Mouse (Mus musculus) erythroblast, embryonic 14.5 days (primary cell): ENCODE measurements around the gene Socs7. TPM values are rescaled to one million over a fixed set of nuclear protein-coding genes. Genes with fewer than 3 reads are reported as not detected.
A peak's percentile ranks its signal among the peaks of the same experiment; 100 is the strongest.

ENCODE experiments used
- H3K27me3 ChIP-seq: 2 replicates; pipeline ENCODE4 v1.6.1; 2012; ENCODE audit warnings: inconsistent platforms; ENCODE audit not compliant: control insufficient read depth
- H3K36me3 ChIP-seq: 2 replicates; pipeline ENCODE4 v1.6.1; 2012; ENCODE audit warnings: mild to moderate bottlenecking, inconsistent platforms; ENCODE audit not compliant: control insufficient read depth
- H3K4me1 ChIP-seq: 2 replicates; pipeline ENCODE4 v1.6.1; 2012; ENCODE audit warnings: inconsistent platforms; ENCODE audit not compliant: control insufficient read depth
- H3K4me3 ChIP-seq: replicated peaks from 2 replicates; pipeline ENCODE3; 2012; ENCODE audit warnings: moderate library complexity, mild to moderate bottlenecking, inconsistent platforms
- H3K9me3 ChIP-seq: 2 replicates; pipeline ENCODE4 v1.6.1; 2012; ENCODE audit warnings: low read length, inconsistent platforms, mixed read lengths; ENCODE audit not compliant: control insufficient read depth
- GATA1 ChIP-seq: IDR thresholded peaks from 2 replicates; pipeline ENCODE4 v1.6.1; 2012; ENCODE audit warnings: low read length, inconsistent platforms, mixed read lengths
- TAL1 ChIP-seq: IDR thresholded peaks from 3 replicates; pipeline ENCODE4 v1.6.1; 2012; ENCODE audit warnings: low read length, inconsistent platforms, mixed read lengths
- polyA plus RNA-seq: library from polyadenylated mRNA; stranded (reverse); fragments of >175 nt; gene quantifications from 2 replicates; pipeline ENCODE4 v1.2.3, GENCODE M21; 2012

The Socs7 gene
- polyA plus RNA-seq, 1 experiment = 0.19 TPM

- TF ChIP-seq TAL1 = no peak
- TF ChIP-seq GATA1 = no peak
- Histone ChIP-seq H3K27me3 (no peaks in the 10 kb centered on the region), H3K9me3 (no peaks in the 10 kb centered on the region), H3K36me3 (peaks cover 72% of the 10 kb centered on the region), H3K4me1 (peaks cover 10% of the 10 kb centered on the region), H3K4me3 (no peak overlapping the region)
Observed at GRCm38 (mm10) chr11:97394146-97394545, 31.8 kb downstream of the Socs7 start.

GRCm38 (mm10) chr11:97398506-97398905 is 36.2 kb downstream of the Socs7 start:
- TF ChIP-seq TAL1 (no peak), GATA1 (no peak)
- Histone ChIP-seq H3K27me3 (peaks cover 19% of the 10 kb centered on the region), H3K4me1 (peaks cover 33% of the 10 kb centered on the region), H3K4me3 (no peak overlapping the region), H3K9me3 (no peaks in the 10 kb centered on the region), H3K36me3 (peaks cover 31% of the 10 kb centered on the region)

- Histone ChIP-seq H3K4me3 (peak overlapping the region; percentile 47), H3K4me1 (peaks cover 42% of the 10 kb centered on the region), H3K9me3 (no peaks in the 10 kb centered on the region), H3K27me3 (peaks cover 36% of the 10 kb centered on the region), H3K36me3 (peaks cover 16% of the 10 kb centered on the region)
- TF ChIP-seq GATA1 (no peak), TAL1 (no peak)
Observed at GRCm38 (mm10) chr11:97399958-97400710, 37.8 kb downstream of the Socs7 start.

- H3K4me1 ChIP-seq = peaks cover 45% of the 10 kb centered on the region
- no peak for TF ChIP-seq TAL1
- no peak for TF ChIP-seq GATA1
Observed at GRCm38 (mm10) chr11:97401082-97401481, 38.7 kb downstream of the Socs7 start.

GRCm38 (mm10) chr11:97401686-97402435 is 39.5 kb downstream of the Socs7 start:
- Histone ChIP-seq H3K27me3 (peaks cover 53% of the 10 kb centered on the region), H3K4me1 (peaks cover 45% of the 10 kb centered on the region)

More at GRCm38 (mm10) chr11:97401082-97401481, 38.7 kb downstream of the Socs7 start:
- Histone ChIP-seq H3K9me3 (no peaks in the 10 kb centered on the region), H3K4me3 (no peak overlapping the region), H3K36me3 (peaks cover 6% of the 10 kb centered on the region), H3K27me3 (peaks cover 45% of the 10 kb centered on the region)

GRCm38 (mm10) chr11:97402746-97403145 is 40.4 kb downstream of the Socs7 start:
- peaks cover 45% of the 10 kb centered on the region for H3K4me1 ChIP-seq
- peaks cover 62% of the 10 kb centered on the region for H3K27me3 ChIP-seq

More at GRCm38 (mm10) chr11:97401686-97402435, 39.5 kb downstream of the Socs7 start:
- Histone ChIP-seq H3K36me3 (peaks cover 3% of the 10 kb centered on the region), H3K4me3 (no peak overlapping the region), H3K9me3 (no peaks in the 10 kb centered on the region)
- TF ChIP-seq GATA1 (no peak), TAL1 (no peak)

GRCm38 (mm10) chr11:97403614-97404183 is 41.3 kb downstream of the Socs7 start:
- Histone ChIP-seq H3K27me3 (peaks cover 64% of the 10 kb centered on the region), H3K4me1 (peaks cover 50% of the 10 kb centered on the region), H3K36me3 (no peaks in the 10 kb centered on the region), H3K9me3 (no peaks in the 10 kb centered on the region), H3K4me3 (no peak overlapping the region)
- TF ChIP-seq GATA1 (no peak), TAL1 (no peak)

More at GRCm38 (mm10) chr11:97402746-97403145, 40.4 kb downstream of the Socs7 start:
- Histone ChIP-seq H3K9me3 (no peaks in the 10 kb centered on the region), H3K4me3 (no peak overlapping the region), H3K36me3 (no peaks in the 10 kb centered on the region; the same call in 1 of the 2 replicates)
- no peak for TF ChIP-seq GATA1
- TF ChIP-seq TAL1 = no peak

- peaks cover 64% of the 10 kb centered on the region for H3K27me3 ChIP-seq
Observed at GRCm38 (mm10) chr11:97404184-97404760, 41.9 kb downstream of the Socs7 start.

More at GRCm38 (mm10) chr11:97404184-97404760, 41.9 kb downstream of the Socs7 start:
- H3K36me3 ChIP-seq = no peaks in the 10 kb centered on the region
- H3K9me3 ChIP-seq = no peaks in the 10 kb centered on the region
- TF ChIP-seq GATA1 = no peak
- no peak for TF ChIP-seq TAL1
- H3K4me1 ChIP-seq = peaks cover 50% of the 10 kb centered on the region
- H3K4me3 ChIP-seq = peak overlapping the region; percentile 61
